Comparison of ENCODE assay signal across 12 mouse cellular contexts in the genomic region with DNA sequence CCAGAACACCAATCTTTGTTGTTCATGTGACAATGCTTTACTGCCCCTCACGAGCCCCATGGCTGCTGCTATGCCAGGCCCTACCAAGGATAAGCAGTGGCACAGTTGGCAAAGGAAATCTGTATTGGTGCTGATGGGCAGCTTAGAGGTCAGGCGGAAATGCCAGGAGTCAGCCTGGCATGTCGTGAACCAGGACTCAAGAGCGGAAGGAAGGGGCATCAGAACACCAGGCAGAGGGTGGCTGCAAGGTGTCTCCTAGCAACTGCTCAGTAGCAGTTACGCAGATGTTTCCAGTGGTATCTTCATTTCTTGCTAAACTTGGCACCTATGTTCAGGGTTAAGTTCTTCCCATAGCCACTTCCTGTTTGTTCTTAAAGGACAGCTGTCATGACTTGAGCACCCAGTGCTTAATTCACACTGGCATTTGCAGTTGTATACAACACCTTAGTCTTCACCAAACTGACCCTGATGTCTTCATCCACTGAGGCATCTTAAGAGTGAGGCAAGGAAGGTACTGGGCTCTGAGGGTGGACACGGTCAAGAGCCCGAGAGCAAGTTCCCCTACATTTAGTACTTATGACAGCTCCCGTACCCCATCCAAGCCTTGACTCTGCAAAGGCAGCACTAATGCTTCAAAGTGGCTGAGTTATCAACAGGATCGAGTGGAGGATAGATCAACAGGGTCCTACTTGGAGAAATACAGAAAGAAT. TPM values are rescaled to one million over a fixed set of nuclear protein-coding genes. Genes with fewer than 3 reads are reported as not detected.
A peak's percentile ranks its signal among the peaks of the same experiment; 100 is the strongest.
DNase-seq lines count a peak whose midpoint lies in the region; TF ChIP-seq lines count a peak whose summit lies in the region.
"Had no signal": no experiment of that assay in that cellular context is flagged by ENCODE, and none has a peak within 500 bp of the region (broad histone marks: within the 10 kb centered on the region; RNA-seq: fewer than 3 reads in every experiment).

No protein-coding gene starts in this region.

- H3K4me1 ChIP-seq in spleen, adult 2 months (ENCODE audit: control insufficient read depth, insufficient read depth, insufficient read length) = peaks cover 20% of the 10 kb centered on the region
- peaks cover 51% of the 10 kb centered on the region for H3K4me1 ChIP-seq in bone marrow macrophage, adult 2 months (ENCODE audit: control insufficient read depth, insufficient read depth, low read length)
- H3K4me1 ChIP-seq: liver, embryonic 13.5 days; neural tube, embryonic 12.5 days had no signal

- no peak for TF ChIP-seq POLR2A in spleen, adult 2 months (IDR thresholded peaks at IDR 0.05; ENCODE audit: low read depth, low read length)
- no peak for TF ChIP-seq POLR2A in bone marrow macrophage, adult 2 months (IDR thresholded peaks at IDR 0.05; ENCODE audit: borderline replicate concordance, low read depth, low read length)

- no peak for TF ChIP-seq CTCF in spleen, adult 2 months (IDR thresholded peaks at IDR 0.05; ENCODE audit: extremely low read depth, insufficient read depth, insufficient read length, insufficient replicate concordance)
- no peak for TF ChIP-seq CTCF in bone marrow macrophage, adult 2 months (IDR thresholded peaks at IDR 0.05; ENCODE audit: low read depth, low read length)

- peaks cover 2% of the 10 kb centered on the region for H3K36me3 ChIP-seq in spleen, adult 2 months (ENCODE audit: control insufficient read depth, insufficient read depth, low read length)
- H3K36me3 ChIP-seq: heart, embryonic 10.5 days; hindbrain, embryonic 15.5 days; liver, embryonic 13.5 days; neural tube, embryonic 12.5 days had no signal

- H3K27me3 ChIP-seq in spleen, adult 2 months (ENCODE audit: control insufficient read depth, insufficient read depth, low read length) = no peaks in the 10 kb centered on the region
- H3K27me3 ChIP-seq: hindbrain, embryonic 15.5 days; liver, embryonic 13.5 days; neural tube, embryonic 12.5 days had no signal

- no peak overlapping the region for H3K4me3 ChIP-seq in spleen, adult 2 months (ENCODE audit: extremely low read depth, insufficient read depth, insufficient read length)
- no peak overlapping the region for H3K4me3 ChIP-seq in bone marrow macrophage, adult 2 months (ENCODE audit: insufficient read depth, low read length)
- H3K4me3 ChIP-seq: heart, embryonic 10.5 days; hindbrain, embryonic 15.5 days; layer of hippocampus, adult 2 months; liver, embryonic 13.5 days; neural tube, embryonic 12.5 days had no signal

- peak; percentile 29 to 55 for DNase-seq in spleen, adult 2 months (ENCODE audit: low read depth in 1 of 2, low spot score in 2 of 2)
- no peak for DNase-seq in spleen, postnatal 10 days (ENCODE audit: low spot score in 2 of 2)
- DNase-seq in naive thymus-derived CD4-positive, alpha-beta T cell, adult 2 months (ENCODE audit: low read depth) = peak; percentile 74
- DNase-seq in thymus, postnatal 4 days = peak; percentile 70
- no peak for DNase-seq in gastrocnemius, postnatal 14 days
- DNase-seq in cerebellum, adult 9-10 months = no peak
- DNase-seq: liver, embryonic 13.5 days had no signal

- peak overlapping the region; percentile 78 for H3K27ac ChIP-seq in spleen, adult 2 months (ENCODE audit: insufficient read depth, low read length)
- H3K27ac ChIP-seq in bone marrow macrophage, adult 2 months (ENCODE audit: insufficient read depth, low read depth, low read length) = 0 out of 2 replicates have a peak overlapping the region, but pooled peaks have one; percentile 9
- H3K27ac ChIP-seq: heart, embryonic 10.5 days; hindbrain, embryonic 15.5 days; liver, embryonic 13.5 days; neural tube, embryonic 12.5 days had no signal

- intact Hi-C loops in gastrocnemius, postnatal 14 days (cut with DNase I; ENCODE audit: low total_unique reads) = loop anchor here (2.0 to 5.0 kb wide), 2 partner anchors 54 to 263 kb away; no protein-coding TSS in a partner anchor

- 39% methylated on average over 9 of the region's 9 CpGs for WGBS in spleen, adult 2 months

RNA-seq across cellular contexts. Expression of a gene that starts 22.6 kb away (rescaled TPM):
- 0.65 and 0.95 TPM in 2 replicates for polyA plus RNA-seq in spleen, adult 2 months (2012; rRNA removed)
- 4.7 and 5.9 TPM in 2 replicates for polyA plus RNA-seq in bone marrow macrophage, adult 2 months (2012; ENCODE audit: insufficient read depth, insufficient read length, missing spikeins)
- total RNA-seq in gastrocnemius, postnatal 14 days (2021) = 1 to 10 TPM; 2.4 TPM

RNA-seq across cellular contexts. Expression of a gene that starts 24.9 kb away (rescaled TPM):
- polyA plus RNA-seq in spleen, adult 2 months (2012; rRNA removed) = 15.6 and 17.9 TPM in 2 replicates
- 167 and 186 TPM in 2 replicates for polyA plus RNA-seq in bone marrow macrophage, adult 2 months (2012; ENCODE audit: insufficient read depth, insufficient read length, missing spikeins)
- 1 to 10 TPM; 1.1 TPM for total RNA-seq in gastrocnemius, postnatal 14 days (2021)

Comparison
In these comparisons a context has a peak if more than half of its experiments do, and no peak if none do; other contexts are left out.
1. DNase-seq: peak in spleen, adult 2 months (2 of 2), naive thymus-derived CD4-positive, alpha-beta T cell, adult 2 months (single experiment) and thymus, postnatal 4 days (single experiment); none in spleen, postnatal 10 days (0 of 2), gastrocnemius, postnatal 14 days (single experiment) and cerebellum, adult 9-10 months (single experiment).